Mouse (Mus musculus) midbrain, embryonic 14.5 days (tissue): ENCODE measurements at regions not wholly inside any gene's neighbourhood (a gene's known extent, or its start where the extent isn't known, plus 50 kb on each side); places are given as distances from the start of the nearest gene placed in this dataset.

Experiments used
- ATAC-seq: fragments of 200-750 bp; cut with Nextera tagmentation; 2 replicates; pipeline ENCODE4 v1.8.0; 2017; ENCODE audit warnings: moderate number of reproducible peaks, moderate library complexity; ENCODE audit not compliant: low FRiP score, low TSS enrichment
- DNase-seq: peaks from one replicate; pipeline ENCODE4 v3.0.0-alpha.2; 2015
- H3K27ac ChIP-seq: fragments of 300-500 bp; sonication (generic); replicated peaks from 2 replicates; pipeline ENCODE4 v1.5.1; 2014; ENCODE audit warnings: mild to moderate bottlenecking, low read depth, low read length, moderate library complexity
- H3K27me3 ChIP-seq: fragments of 300-500 bp; sonication (generic); 2 replicates; pipeline ENCODE4 v1.6.1; 2014; ENCODE audit warnings: low read length, control low read depth, mixed read lengths; ENCODE audit not compliant: control insufficient read depth, insufficient read depth
- H3K36me3 ChIP-seq: fragments of 300-500 bp; sonication (generic); 2 replicates; pipeline ENCODE4 v1.6.1; 2014; ENCODE audit warnings: low read length, control low read depth; ENCODE audit not compliant: control insufficient read depth, insufficient read depth
- H3K4me1 ChIP-seq: fragments of 300-500 bp; sonication (generic); 2 replicates; pipeline ENCODE4 v1.6.1; 2014; ENCODE audit warnings: mild to moderate bottlenecking, antibody characterized with exemption, low read length, control low read depth; ENCODE audit not compliant: control insufficient read depth, insufficient read depth
- H3K4me2 ChIP-seq: fragments of 300-500 bp; sonication (generic); 2 replicates; pipeline ENCODE4 v1.6.1; 2014; ENCODE audit warnings: mild to moderate bottlenecking, low read length, moderate library complexity
- H3K4me3 ChIP-seq: fragments of 300-500 bp; sonication (generic); replicated peaks from 2 replicates; pipeline ENCODE4 v1.5.1; 2014; ENCODE audit warnings: low read depth, low read length
- H3K9ac ChIP-seq: fragments of 300-500 bp; sonication (generic); replicated peaks from 2 replicates; pipeline ENCODE4 v1.6.1; 2014; ENCODE audit warnings: mild to moderate bottlenecking, low read length, moderate library complexity
- H3K9me3 ChIP-seq: fragments of 300-500 bp; sonication (generic); 2 replicates; pipeline ENCODE4 v1.6.1; 2016; ENCODE audit warnings: low read length, control low read depth, mixed read lengths; ENCODE audit not compliant: control insufficient read depth
- WGBS: fragments of 180-500 bp; shearing (Covaris S2); extraction: QIAGEN DNeasy Blood & Tissue Kit; methylation state at CpG from one replicate; pipeline ENCODE4 v1.1.7; 2014; 5-methylcytosine and 5-hydroxymethylcytosine counted together

- Histone ChIP-seq H3K4me3 (no peak overlapping the region), H3K9me3 (no peaks in the 10 kb centered on the region), H3K36me3 (no peaks in the 10 kb centered on the region), H3K9ac (no peak overlapping the region), H3K4me2 (no peak overlapping the region), H3K27me3 (no peaks in the 10 kb centered on the region), H3K27ac (no peak overlapping the region), H3K4me1 (no peaks in the 10 kb centered on the region)
- ATAC-seq (no peak), DNase-seq (no peak)
- WGBS: 83% methylated on average over 12 of the region's 12 CpGs
These were observed 58.3 kb downstream of the Vcpkmt start for GRCm38 (mm10) chr12:69524337-69525035.

GRCm38 (mm10) chr12:69519869-69520268 lies 63.0 kb downstream of the Vcpkmt start:
- H3K27me3 ChIP-seq: no peaks in the 10 kb centered on the region
- no peak overlapping the region for H3K4me2 ChIP-seq
- 97% methylated on average over 2 of the region's 2 CpGs for WGBS
- ATAC-seq: no peak
- H3K4me3 ChIP-seq: no peak overlapping the region
- no peak overlapping the region for H3K9ac ChIP-seq
- H3K4me1 ChIP-seq: no peaks in the 10 kb centered on the region
- H3K9me3 ChIP-seq: no peaks in the 10 kb centered on the region
- no peak for DNase-seq
- no peaks in the 10 kb centered on the region for H3K36me3 ChIP-seq
- H3K27ac ChIP-seq: no peak overlapping the region

GRCm38 (mm10) chr12:69519028-69519427 lies 63.8 kb downstream of the Vcpkmt start:
- H3K27me3 ChIP-seq: no peaks in the 10 kb centered on the region
- H3K4me2 ChIP-seq: no peak overlapping the region
- DNase-seq (no peak), ATAC-seq (no peak)
- no peaks in the 10 kb centered on the region for H3K4me1 ChIP-seq
- no peaks in the 10 kb centered on the region for H3K9me3 ChIP-seq
- no peaks in the 10 kb centered on the region for H3K36me3 ChIP-seq
- H3K4me3 ChIP-seq: no peak overlapping the region
- H3K9ac ChIP-seq: no peak overlapping the region
- H3K27ac ChIP-seq: no peak overlapping the region
- WGBS: 89% methylated on average over 2 of the region's 2 CpGs

GRCm38 (mm10) chr12:69517616-69518015 lies 65.2 kb downstream of the Vcpkmt start:
- Histone ChIP-seq H3K4me2 (no peak overlapping the region), H3K4me1 (no peaks in the 10 kb centered on the region)
- 79% methylated on average over 3 of the region's 3 CpGs for WGBS

GRCm38 (mm10) chr12:69516314-69516916 lies 66.4 kb downstream of the Vcpkmt start:
- Histone ChIP-seq H3K36me3 (no peaks in the 10 kb centered on the region), H3K4me2 (no peak overlapping the region), H3K27ac (no peak overlapping the region), H3K27me3 (no peaks in the 10 kb centered on the region), H3K9me3 (no peaks in the 10 kb centered on the region), H3K4me1 (no peaks in the 10 kb centered on the region), H3K9ac (no peak overlapping the region), H3K4me3 (no peak overlapping the region)
- no peak for DNase-seq
- 89% methylated on average over 10 of the region's 10 CpGs for WGBS
- ATAC-seq: no peak

More at GRCm38 (mm10) chr12:69517616-69518015, 65.2 kb downstream of the Vcpkmt start:
- no peak overlapping the region for H3K27ac ChIP-seq
- DNase-seq: no peak
- no peak overlapping the region for H3K9ac ChIP-seq
- H3K9me3 ChIP-seq: no peaks in the 10 kb centered on the region
- no peaks in the 10 kb centered on the region for H3K36me3 ChIP-seq
- no peak for ATAC-seq
- no peaks in the 10 kb centered on the region for H3K27me3 ChIP-seq
- no peak overlapping the region for H3K4me3 ChIP-seq

GRCm38 (mm10) chr12:69515850-69516249 lies 67.0 kb downstream of the Vcpkmt start:
- H3K4me2 ChIP-seq: no peak overlapping the region
- H3K9me3 ChIP-seq: no peaks in the 10 kb centered on the region
- H3K36me3 ChIP-seq: no peaks in the 10 kb centered on the region
- no peak overlapping the region for H3K4me3 ChIP-seq
- DNase-seq: no peak
- H3K27me3 ChIP-seq: no peaks in the 10 kb centered on the region
- ATAC-seq: no peak
- H3K27ac ChIP-seq: no peak overlapping the region
- no peaks in the 10 kb centered on the region for H3K4me1 ChIP-seq
- no peak overlapping the region for H3K9ac ChIP-seq

GRCm38 (mm10) chr12:69515117-69515516 lies 67.7 kb downstream of the Vcpkmt start:
- Histone ChIP-seq H3K27ac (no peak overlapping the region), H3K9ac (no peak overlapping the region), H3K9me3 (no peaks in the 10 kb centered on the region), H3K4me1 (no peaks in the 10 kb centered on the region), H3K4me3 (no peak overlapping the region), H3K4me2 (no peak overlapping the region), H3K27me3 (no peaks in the 10 kb centered on the region), H3K36me3 (no peaks in the 10 kb centered on the region)
- 67% methylated on average over 9 of the region's 9 CpGs for WGBS
- DNase-seq (no peak), ATAC-seq (no peak)

GRCm38 (mm10) chr12:69513166-69513565 lies 69.7 kb downstream of the Vcpkmt start:
- Histone ChIP-seq H3K4me2 (no peak overlapping the region), H3K4me3 (no peak overlapping the region), H3K9ac (no peak overlapping the region), H3K27ac (no peak overlapping the region), H3K4me1 (no peaks in the 10 kb centered on the region), H3K27me3 (no peaks in the 10 kb centered on the region), H3K9me3 (no peaks in the 10 kb centered on the region), H3K36me3 (no peaks in the 10 kb centered on the region)
- 79% methylated on average over 4 of the region's 4 CpGs for WGBS
- ATAC-seq: no peak
- DNase-seq: no peak

GRCm38 (mm10) chr12:69510736-69511135 lies 72.1 kb downstream of the Vcpkmt start:
- Histone ChIP-seq H3K4me3 (no peak overlapping the region), H3K9me3 (no peaks in the 10 kb centered on the region)
- DNase-seq: no peak

More at GRCm38 (mm10) chr12:69510736-69511135, 72.1 kb downstream of the Vcpkmt start:
- Histone ChIP-seq H3K27me3 (no peaks in the 10 kb centered on the region), H3K9ac (no peak overlapping the region), H3K36me3 (no peaks in the 10 kb centered on the region), H3K4me1 (no peaks in the 10 kb centered on the region), H3K27ac (no peak overlapping the region), H3K4me2 (no peak overlapping the region)
- ATAC-seq: no peak
- 18% methylated on average over 4 of the region's 4 CpGs for WGBS
